Mouse (Mus musculus): ENCODE measurements at regions not wholly inside any gene's neighbourhood (a gene's known extent, or its start where the extent isn't known, plus 50 kb on each side); places are given as distances from the start of the nearest gene placed in this dataset.
"Not testable (repeated sequence)": the region's sequence is repeated elsewhere in the genome, so short reads cannot be mapped to it uniquely, and the experiment has no call there.

DNA sequence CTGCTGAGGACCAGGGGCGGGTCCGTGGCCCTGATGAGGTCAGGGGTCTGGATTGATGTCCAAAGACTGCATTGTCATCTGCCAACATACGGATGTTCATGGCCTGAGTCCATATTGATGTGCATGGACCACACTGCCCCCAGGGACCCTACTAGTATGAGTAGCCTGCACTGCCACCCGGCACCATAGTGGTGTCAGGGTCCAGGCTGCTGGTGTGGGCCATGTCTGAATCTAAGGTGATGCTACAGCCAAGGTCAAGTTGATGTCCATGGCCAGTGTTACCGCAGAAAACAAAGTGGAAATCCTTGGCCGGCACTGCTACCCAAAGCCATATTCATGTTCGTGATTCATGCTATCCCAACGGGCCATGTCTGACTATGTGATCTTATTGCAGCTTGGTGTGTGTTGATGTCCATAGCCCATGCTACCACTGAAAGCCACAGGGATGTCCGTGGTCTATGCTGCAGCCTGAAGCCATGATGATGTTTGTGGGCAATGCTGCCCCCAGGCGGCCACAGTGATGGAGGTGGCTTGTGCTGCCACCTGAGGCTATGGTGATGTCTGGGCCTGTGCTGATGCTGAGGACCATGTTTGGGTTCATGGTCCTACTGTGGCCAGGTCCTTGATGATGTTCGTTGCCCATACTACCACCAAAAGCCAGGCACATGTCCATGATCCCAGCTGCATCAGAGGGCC, 130.5 kb downstream of the Iqub start:
- peak; percentile 34 to 35 for DNase-seq

- DNase-seq: peak in 1 of 2 experiments; percentile 10
Measured at GRCm38 (mm10) chr6:24379859-24380258, 135.0 kb downstream of the Iqub start.

- DNase-seq: no peak
Measured at GRCm38 (mm10) chr6:24376728-24377127, 138.1 kb downstream of the Iqub start.

DNA sequence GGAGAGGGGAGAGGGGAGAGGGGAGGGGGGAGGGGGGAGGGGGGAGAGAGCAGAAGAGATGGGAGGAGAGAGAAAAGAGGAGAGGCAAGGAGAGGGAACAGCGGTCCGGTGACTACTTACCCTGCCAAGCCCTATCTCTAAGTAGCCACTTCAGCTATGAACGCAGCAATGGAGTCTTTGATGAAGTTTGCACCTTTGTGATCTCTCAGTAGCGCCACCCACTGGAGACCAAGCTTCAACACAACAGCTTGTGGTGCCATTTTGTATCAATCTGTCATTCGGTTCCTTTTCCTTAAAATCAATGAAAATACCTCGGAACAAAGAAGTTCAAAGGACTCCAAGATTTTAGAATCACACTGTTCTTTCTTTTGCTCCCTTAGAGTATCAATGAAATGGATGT, 141.7 kb downstream of the Iqub start:
- DNase-seq: no peak

DNA sequence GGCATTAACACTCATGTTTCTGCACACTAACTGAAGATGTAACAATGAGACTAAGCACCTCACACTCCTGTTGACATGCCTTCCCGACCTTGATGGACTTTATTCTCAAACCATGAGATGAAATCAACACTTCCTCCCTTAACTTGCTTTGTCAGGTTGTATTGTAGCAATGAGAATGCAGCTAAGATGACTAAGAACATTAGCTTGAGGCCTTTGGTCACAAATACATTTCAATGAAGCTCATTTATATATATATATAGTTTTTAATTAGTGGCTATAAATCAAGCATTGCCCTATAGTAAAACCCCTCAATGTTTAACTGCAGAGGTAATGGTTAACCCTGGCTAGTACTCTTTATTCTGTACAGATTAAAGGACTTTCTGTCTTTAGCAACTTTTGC, 143.2 kb downstream of the Iqub start:
- no peak for DNase-seq

DNA sequence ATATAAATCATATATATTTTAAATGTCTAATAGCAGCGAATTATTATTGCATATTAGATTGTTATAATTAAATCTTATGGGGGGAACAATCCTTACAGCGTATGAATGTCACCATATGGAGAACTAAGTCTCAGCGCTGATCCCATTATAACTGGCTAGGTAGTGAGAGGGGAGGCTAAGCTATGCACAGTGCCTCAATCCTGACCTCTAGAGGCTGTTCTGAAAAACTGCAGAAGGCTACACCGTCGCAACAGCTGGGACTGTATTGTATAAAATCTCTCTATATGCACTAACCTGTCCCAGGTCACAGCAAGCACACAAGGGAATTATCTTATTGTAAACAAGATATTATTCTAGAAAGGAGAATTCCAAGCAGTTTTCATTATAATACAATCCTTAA, 164.0 kb downstream of the Iqub start:
- peak; percentile 22 to 26 for DNase-seq

- DNase-seq: no peak
Measured at GRCm38 (mm10) chr6:24348481-24349062, 166.3 kb downstream of the Iqub start.

DNA sequence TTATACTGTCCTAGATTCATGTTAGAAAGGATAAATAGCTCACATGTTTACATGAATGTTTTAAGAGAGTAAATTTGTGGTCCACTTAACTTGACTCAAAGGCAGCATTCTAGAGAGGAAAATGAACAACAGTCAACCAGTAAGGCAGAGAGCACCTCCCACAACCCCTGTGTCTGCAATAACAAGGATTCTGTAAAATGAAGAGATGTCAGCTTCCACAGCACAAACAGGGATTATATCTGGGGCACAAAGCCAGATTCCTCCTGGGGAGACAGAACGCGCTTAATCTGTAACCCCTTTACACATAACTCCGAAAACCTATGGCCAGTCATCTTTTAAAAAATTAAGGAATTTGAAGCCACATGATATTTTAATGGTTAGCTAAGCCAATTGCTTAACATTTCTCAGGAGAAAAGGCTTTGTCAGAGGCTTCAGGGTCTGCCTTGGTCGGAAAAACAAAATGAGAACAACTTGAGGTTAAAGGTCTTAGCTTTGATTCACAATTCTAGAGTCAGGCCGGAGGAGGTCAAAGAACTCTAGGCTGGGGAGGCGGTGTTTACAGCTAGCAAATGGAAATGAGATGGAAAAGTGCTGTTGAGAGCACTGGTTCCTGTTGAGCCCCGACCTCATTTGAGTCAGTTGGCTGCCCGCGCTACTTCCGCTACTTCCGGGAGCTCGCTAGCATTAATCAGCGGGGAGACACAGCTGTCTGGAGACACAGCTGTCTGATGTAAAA, 167.0 kb downstream of the Iqub start:
- peak; percentile 80 to 88 for DNase-seq

DNA sequence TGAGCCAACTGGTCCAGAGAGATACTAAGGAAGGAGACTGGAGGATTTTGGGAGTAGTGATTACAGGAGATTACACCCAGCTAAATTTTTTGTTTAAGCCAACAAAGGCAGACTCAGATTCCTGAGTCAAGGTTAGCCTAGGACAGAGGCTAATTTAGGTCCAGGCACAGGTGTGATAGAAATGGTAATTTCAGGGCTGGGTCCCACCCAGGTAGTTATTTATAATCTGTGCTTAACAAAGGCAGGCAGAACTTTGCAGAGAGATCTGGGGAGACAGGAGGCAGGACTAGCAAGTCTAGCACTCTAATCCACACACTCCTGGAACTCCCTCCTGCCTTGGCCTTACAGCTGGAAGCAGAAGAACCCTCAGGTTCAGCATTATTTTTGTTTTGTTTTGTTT, 172.4 kb downstream of the Iqub start:
- DNase-seq: no peak

DNA sequence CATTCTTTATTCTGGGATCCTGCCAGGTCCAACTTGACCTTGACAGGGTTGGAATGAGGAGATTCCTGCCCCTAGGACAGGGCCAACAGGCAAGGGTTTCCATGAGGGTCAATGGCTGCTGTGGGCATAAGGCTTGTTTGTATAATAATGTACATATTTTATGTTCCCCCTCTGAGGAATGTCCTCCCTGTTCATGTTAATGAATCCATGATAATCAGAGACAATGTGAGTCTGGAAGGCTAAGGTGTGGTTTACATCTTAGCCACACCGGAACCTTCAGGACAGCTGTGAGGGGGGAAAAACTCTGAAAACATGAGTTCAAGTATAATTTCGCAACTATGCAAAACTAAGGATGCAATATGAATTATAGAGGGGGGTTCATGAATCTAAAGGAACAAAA, 172.8 kb downstream of the Iqub start:
- no peak for DNase-seq

DNA sequence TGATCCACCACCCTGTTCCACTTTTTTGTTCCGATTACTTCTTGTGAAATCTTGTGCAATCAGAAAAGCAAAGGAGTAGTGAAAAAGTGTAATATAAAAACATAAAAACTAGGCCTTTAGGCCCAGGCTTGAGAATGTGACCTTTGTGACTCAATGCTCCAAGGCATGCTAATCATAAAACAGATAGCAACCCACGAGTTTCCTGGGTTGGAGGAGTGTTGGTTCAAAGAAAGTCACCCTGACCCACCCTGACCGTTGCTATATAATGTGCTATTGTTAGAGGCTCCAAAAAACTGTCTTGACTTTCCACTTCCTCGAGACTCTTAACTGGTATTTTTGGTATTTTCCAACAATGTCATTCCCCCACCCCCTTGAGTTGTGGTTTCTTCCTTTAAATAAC, 172.2 kb upstream of the Slc13a1 start:
- DNase-seq: not testable (repeated sequence)

- no peak for DNase-seq
Measured at GRCm38 (mm10) chr6:24325215-24325614, 157.3 kb upstream of the Slc13a1 start.

DNA sequence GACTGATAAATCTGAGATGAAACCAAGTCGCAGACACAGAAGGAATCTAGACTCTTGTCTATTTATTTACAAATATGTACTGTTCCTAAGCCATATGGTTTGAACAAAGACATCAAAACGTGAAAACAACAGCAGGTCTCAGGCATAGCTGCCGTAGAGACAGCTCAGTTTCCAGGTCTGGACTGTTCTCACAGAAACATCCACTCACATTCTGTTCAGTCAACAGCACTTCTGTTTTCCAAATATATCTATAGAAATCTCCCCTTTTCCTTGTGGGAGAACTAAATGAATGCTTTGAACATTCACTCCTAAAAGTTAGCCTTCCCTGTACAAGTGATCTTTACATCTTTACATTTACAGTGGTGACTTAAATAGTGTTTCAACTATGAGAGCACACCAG, 156.8 kb upstream of the Slc13a1 start:
- no peak for DNase-seq

GRCm38 (mm10) chr6:24322371-24322770, 154.5 kb upstream of the Slc13a1 start:
- no peak for DNase-seq

DNA sequence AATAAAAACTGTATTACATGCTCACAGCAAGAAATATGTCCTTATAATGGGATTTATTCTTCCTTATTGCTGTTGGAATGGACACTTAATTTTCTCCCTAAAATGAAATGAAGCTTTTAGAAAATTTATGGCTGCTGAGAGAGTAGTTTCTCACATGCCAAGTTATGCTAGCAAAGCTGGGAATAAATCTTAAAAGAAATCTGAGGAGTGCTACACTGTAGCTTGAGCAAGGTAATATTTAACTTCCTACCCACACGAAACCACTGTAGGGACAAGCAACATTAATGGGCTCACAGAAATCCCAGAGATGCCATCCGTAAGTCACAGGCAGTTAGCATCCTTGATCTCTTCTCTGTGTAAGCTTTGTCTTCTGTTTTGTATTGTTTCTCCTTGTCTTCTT, 151.0 kb upstream of the Slc13a1 start:
- no peak for DNase-seq

GRCm38 (mm10) chr6:24310675-24311074, 142.8 kb upstream of the Slc13a1 start:
- DNase-seq: no peak

- DNase-seq: no peak
Measured at GRCm38 (mm10) chr6:24309810-24310209, 141.9 kb upstream of the Slc13a1 start.

DNA sequence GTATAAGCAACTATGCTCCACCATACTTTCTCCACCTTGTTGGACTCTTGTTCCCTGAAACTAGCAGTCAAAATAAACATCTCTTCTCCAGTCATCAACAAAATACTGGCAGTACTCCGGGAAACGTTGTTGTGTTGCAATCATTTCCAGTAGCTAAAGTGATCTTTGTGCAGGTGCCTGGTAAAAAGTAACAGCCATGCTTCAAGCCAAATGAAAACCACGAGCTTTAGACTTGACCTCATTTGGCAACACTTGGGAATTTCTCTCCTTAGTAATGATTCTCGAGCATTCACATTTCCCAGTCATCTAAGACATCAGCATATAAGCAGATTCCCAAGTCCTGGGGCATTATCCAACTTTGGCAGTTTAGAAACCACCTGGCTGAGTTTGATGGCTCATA, 133.8 kb upstream of the Slc13a1 start:
- no peak for DNase-seq

DNA sequence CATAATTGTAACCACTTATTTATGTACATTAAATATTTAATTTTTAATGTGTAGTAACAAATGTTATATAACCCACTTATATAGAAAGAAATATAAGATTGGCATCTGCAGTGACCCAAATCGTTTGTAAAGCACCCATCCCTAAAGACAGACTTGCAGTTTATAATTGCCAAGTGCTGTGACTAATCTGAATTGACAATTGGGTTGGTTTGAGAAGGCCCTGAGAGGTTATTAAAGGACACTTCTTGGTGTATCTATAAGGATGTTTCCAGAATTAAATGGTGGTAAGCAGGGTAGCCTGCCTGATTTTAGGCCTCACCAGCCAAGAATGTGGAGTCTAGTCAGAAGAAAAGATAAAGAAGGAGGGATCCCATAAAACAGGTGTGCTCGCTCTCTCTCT, 133.3 kb upstream of the Slc13a1 start:
- no peak for DNase-seq

- DNase-seq: no peak
Measured at GRCm38 (mm10) chr6:24298562-24299212, 130.8 kb upstream of the Slc13a1 start.

DNA sequence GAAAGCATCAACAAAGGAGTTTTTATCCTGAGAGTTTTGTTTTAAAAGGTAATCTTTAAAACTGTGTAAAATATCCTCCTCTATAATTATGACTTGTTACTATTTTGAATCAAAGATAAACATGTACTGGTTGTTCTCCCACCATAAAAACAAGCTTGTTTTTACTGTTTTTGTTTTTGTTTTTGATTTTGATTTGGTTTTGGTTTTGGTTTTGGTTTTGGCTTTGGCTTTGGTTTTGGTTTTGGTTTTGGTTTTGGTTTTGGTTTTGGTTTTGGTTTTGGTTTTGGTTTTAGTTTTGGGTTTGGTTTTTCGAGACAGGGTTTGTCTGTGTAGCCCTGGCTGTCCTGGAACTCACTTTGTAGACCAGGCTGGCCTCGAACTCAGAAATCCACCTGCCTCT, 120.9 kb upstream of the Slc13a1 start:
- DNase-seq: not testable (repeated sequence)

- no peak for DNase-seq
Measured at GRCm38 (mm10) chr6:24272821-24273220, 104.9 kb upstream of the Slc13a1 start.

- DNase-seq: no peak
Measured at GRCm38 (mm10) chr6:24269633-24270032, 101.7 kb upstream of the Slc13a1 start.

DNA sequence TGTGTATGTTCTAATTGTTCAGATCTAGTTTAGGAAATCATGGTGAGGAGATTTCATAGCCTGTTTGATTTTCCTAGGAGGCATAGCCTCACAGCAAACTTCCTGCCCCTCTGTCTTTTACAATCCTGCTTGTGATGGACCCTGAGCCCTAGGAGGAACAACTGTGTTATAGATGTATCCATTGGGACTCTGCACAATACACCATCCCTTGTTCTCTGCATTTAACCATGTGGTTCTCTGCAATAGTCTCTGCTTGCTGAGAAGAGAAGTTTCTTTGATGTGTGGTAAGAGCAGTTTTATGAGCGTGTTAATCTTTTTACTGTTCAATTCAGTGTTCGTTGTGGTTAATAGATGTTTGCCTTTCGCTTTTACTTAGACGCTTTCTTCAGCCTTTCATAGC, 95.9 kb upstream of the Slc13a1 start:
- DNase-seq: no peak

All from kidney, postnatal 4 days (tissue).